Mouse (Mus musculus) natural killer cell, adult 2 months (primary cell): ENCODE data around the gene Gm20737.
"Not testable (repeated sequence)": the region's sequence is repeated elsewhere in the genome, so short reads cannot be mapped to it uniquely, and the experiment has no call there.

Experiments
- DNase-seq, 2 experiments: peaks; one replicate each; pipeline ENCODE4 v3.0.0; 2022; ENCODE audit warnings: low spot score in 2 of 2

Gm20737 gene

GRCm38 (mm10) chrY:10535942-10536341, at the start of gene Gm20737:
Gm20737 (minus strand) TSS chrY:10536042.
- not testable (repeated sequence) for DNase-seq

DNA sequence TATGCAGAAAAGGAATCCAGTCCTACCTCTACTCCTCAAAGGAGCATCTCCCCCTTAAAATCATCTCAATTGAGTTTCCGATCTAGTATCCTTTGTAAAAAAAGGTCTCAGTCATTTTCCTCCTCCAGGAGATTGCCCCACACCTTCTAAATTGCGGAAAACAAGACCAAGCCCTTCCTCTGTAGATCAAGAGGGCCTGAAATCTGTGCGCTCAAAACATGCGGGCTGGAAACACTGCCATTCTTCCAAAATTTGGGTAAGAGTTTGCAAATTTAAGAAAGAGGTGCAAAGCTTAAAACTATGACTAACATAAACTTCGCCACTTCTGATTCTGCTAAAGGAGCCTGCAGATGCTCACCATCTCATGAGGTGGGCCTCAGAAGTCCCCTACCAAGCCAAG, 17.3 kb upstream of the Gm20737 start, which contains the start of gene Gm21775:
TSS of gene Gm21775 (plus strand) at position 301 of the 400 bp plus-strand sequence.
- DNase-seq, result not testable (repeated sequence)
